Mouse (Mus musculus) G1E (cell line): ENCODE measurements around the gene Alg12.

ENCODE experiments used
- CTCF ChIP-seq: IDR thresholded peaks from 2 replicates; pipeline ENCODE4 v1.5.1; 2012; ENCODE audit warnings: low read depth, low read length, inconsistent platforms, mixed read lengths
- GATA1 ChIP-seq: IDR thresholded peaks from 2 replicates; pipeline ENCODE4 v1.6.1; 2012; ENCODE audit warnings: borderline replicate concordance, low read length, inconsistent platforms, mixed read lengths
- GATA2 ChIP-seq: IDR thresholded peaks from 2 replicates; pipeline ENCODE4 v1.6.1; 2012; ENCODE audit warnings: low read depth, low read length, inconsistent platforms, borderline replicate concordance
- TAL1 ChIP-seq: conservative IDR thresholded peaks from 2 replicates; pipeline ENCODE4 v1.6.1; 2012; ENCODE audit warnings: low read depth, low read length, inconsistent platforms, mixed read lengths

- TF ChIP-seq TAL1 (no peak), CTCF (no peak), GATA1 (no peak), GATA2 (no peak)
These were observed 20.2 kb upstream of the Alg12 start for GRCm38 (mm10) chr15:88839271-88839670.
